Mouse (Mus musculus): ENCODE results near the gene Trim67. TPM values are rescaled to one million over a fixed set of nuclear protein-coding genes. Genes with fewer than 3 reads are reported as not detected.

Trim67 gene
- polyA plus RNA-seq, 1 experiment, result 0.51 TPM

DNA sequence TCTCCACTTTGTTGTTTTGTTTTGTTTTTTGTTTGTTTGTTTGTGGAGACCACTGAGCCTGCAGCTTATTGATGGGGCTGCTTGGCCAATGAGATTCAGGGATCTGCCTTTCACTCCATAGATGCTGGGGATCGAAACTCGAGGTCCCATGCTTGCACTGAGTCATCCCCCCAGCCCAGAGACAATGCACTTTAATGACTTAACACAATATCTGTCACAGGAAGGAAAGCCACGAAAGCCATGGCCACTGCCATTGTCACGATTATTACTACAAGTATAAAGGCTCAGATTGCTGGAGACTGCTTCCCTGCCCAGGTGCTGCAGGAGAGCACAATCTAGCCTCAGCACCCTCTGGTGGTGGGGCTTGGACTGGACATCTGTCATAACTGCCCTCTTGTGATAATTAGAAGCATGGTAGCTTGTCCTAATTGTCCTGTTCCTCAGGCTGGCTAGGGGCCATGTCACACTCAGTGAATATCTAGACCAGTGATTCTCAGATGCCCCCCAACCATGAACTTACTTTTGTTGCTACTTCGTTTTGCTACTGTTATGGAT, 17.2 kb downstream of the Trim67 start:
- H3K4me1 ChIP-seq (ENCODE audit: control insufficient read depth, insufficient read depth, low read length), result no peaks in the 10 kb centered on the region
- no peak for TF ChIP-seq POLR2A (IDR thresholded peaks at IDR 0.05; ENCODE audit: borderline replicate concordance, extremely low read depth, low read depth, low read length)
- TF ChIP-seq CTCF (IDR thresholded peaks at IDR 0.05; ENCODE audit: insufficient read depth, low read length), result peak; percentile 49
- 37% methylated on average over 5 of the region's 5 CpGs for WGBS
- H3K4me3 ChIP-seq (replicated peaks; ENCODE audit: extremely low read depth, low read depth, low read length), result no peak overlapping the region
- DNase-seq, result peak; percentile 20

DNA sequence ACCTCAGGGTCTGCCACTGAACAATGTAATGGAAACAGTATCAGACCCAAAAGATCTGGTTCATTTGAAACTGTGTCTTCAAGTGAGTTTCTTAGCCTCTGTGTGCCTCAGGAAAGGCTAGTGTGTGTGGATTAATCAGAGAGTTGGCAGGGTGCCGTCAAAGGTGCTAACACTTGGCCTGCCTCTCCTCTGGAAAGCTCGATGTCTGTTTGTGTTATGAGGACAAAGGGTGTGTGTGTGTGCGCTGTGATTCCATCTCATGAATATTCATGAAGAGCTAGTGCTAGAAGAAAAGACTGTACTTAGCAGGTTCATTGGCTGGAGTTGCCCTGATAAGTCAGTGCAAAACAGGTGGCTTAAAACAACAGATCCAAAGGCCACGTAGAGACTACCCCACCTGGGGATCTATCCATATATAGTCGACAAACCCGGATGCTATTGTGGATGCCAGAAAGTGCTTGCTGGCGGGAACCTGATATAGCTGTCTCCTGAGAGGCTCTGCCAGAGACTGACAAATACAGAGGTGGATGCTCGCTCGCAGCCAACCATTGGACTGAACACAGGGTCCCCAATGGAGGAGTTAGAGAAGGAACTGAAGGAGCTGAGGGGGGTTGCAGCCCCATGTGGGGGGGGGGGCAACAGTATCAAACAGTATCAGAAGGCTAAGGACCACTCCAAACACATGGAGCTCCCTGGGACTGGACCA, 17.9 kb downstream of the Trim67 start:
- no peak for DNase-seq
- no peak for TF ChIP-seq CTCF (IDR thresholded peaks at IDR 0.05; ENCODE audit: insufficient read depth, low read length)
- H3K4me1 ChIP-seq (ENCODE audit: control insufficient read depth, insufficient read depth, low read length), result no peaks in the 10 kb centered on the region
- 44% methylated on average over 9 of the region's 9 CpGs for WGBS
- no peak overlapping the region for H3K4me3 ChIP-seq (replicated peaks; ENCODE audit: extremely low read depth, low read depth, low read length)

DNA sequence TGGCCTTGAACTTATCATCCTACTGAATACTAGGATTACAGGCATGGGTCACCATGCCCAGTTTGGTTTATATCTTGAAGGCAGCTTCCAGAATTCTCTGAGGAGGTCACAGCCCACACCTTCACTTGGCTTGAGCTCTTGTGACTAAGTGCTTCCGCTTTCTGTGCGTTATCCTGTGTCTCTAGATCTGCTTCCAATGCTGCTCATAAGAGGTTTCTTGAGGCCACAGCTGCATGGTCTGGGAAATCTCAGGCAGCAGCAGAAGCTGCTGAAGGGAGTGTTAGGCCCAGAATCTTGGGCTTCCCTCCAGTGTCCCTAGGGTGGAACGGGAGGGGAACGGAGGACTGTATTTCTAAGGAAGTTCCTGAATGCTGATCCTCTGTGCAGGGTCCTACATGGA, 20.4 kb downstream of the Trim67 start:
- DNase-seq, result no peak
- H3K4me3 ChIP-seq (replicated peaks; ENCODE audit: extremely low read depth, low read depth, low read length), result no peak overlapping the region
- no peak for TF ChIP-seq CTCF (IDR thresholded peaks at IDR 0.05; ENCODE audit: insufficient read depth, low read length)
- no peak for TF ChIP-seq POLR2A (IDR thresholded peaks at IDR 0.05; ENCODE audit: borderline replicate concordance, extremely low read depth, low read depth, low read length)
- H3K4me1 ChIP-seq (ENCODE audit: control insufficient read depth, insufficient read depth, low read length), result no peaks in the 10 kb centered on the region
- WGBS, result 90% methylated on average over 4 of the region's 4 CpGs

- TF ChIP-seq CTCF (IDR thresholded peaks at IDR 0.05; ENCODE audit: insufficient read depth, low read length), result no peak
- Histone ChIP-seq H3K4me3 (replicated peaks; ENCODE audit: extremely low read depth, low read depth, low read length) (no peak overlapping the region), H3K4me1 (ENCODE audit: control insufficient read depth, insufficient read depth, low read length) (no peaks in the 10 kb centered on the region)
- no peak for DNase-seq
- WGBS, result 92% methylated on average over 12 of the region's 12 CpGs
These were observed 23.0 kb downstream of the Trim67 start for GRCm38 (mm10) chr8:124815870-124816269.

- Histone ChIP-seq H3K4me1 (ENCODE audit: control insufficient read depth, insufficient read depth, low read length) (no peaks in the 10 kb centered on the region), H3K4me3 (replicated peaks; ENCODE audit: extremely low read depth, low read depth, low read length) (no peak overlapping the region)
- TF ChIP-seq CTCF (IDR thresholded peaks at IDR 0.05; ENCODE audit: insufficient read depth, low read length) (no peak), POLR2A (IDR thresholded peaks at IDR 0.05; ENCODE audit: borderline replicate concordance, extremely low read depth, low read depth, low read length) (no peak)
- DNase-seq, result no peak
- WGBS, result 93% methylated on average over 11 of the region's 11 CpGs
These were observed 24.0 kb downstream of the Trim67 start for GRCm38 (mm10) chr8:124816866-124817265.

GRCm38 (mm10) chr8:124817361-124817760, 24.5 kb downstream of the Trim67 start:
- Histone ChIP-seq H3K4me1 (ENCODE audit: control insufficient read depth, insufficient read depth, low read length) (no peaks in the 10 kb centered on the region), H3K4me3 (replicated peaks; ENCODE audit: extremely low read depth, low read depth, low read length) (no peak overlapping the region)
- no peak for TF ChIP-seq POLR2A (IDR thresholded peaks at IDR 0.05; ENCODE audit: borderline replicate concordance, extremely low read depth, low read depth, low read length)
- TF ChIP-seq CTCF (IDR thresholded peaks at IDR 0.05; ENCODE audit: insufficient read depth, low read length), result no peak
- WGBS, result 74% methylated on average over 3 of the region's 3 CpGs
- DNase-seq, result no peak

DNA sequence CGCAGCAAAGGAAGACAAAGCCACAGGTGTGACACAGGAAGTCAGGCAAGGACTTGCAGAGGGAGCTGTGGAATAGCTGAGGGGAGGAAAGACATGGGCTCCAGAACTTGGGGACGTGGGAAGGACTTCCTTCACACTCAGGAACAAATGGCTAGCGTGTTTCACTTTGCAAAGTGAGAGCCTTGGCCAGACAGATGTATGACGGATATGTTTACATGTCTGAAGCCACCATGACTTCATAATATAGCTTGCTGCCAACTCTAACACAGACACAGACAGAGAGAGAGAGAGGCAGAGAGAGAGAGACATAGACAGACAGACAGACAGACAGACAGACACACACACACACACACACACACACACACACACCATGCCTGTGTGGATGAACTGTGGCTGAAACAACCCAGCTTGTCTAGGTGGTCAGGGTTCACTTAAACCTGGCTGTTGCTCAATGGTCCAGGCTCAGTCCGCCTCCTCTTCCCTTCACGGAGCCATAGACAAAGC, 26.8 kb downstream of the Trim67 start:
- TF ChIP-seq CTCF (IDR thresholded peaks at IDR 0.05; ENCODE audit: insufficient read depth, low read length), result no peak
- TF ChIP-seq POLR2A (IDR thresholded peaks at IDR 0.05; ENCODE audit: borderline replicate concordance, extremely low read depth, low read depth, low read length), result no peak
- DNase-seq, result no peak
- WGBS, result 41% methylated on average over 6 of the region's 6 CpGs
- H3K4me1 ChIP-seq (ENCODE audit: control insufficient read depth, insufficient read depth, low read length), result no peaks in the 10 kb centered on the region
- no peak overlapping the region for H3K4me3 ChIP-seq (replicated peaks; ENCODE audit: extremely low read depth, low read depth, low read length)

DNA sequence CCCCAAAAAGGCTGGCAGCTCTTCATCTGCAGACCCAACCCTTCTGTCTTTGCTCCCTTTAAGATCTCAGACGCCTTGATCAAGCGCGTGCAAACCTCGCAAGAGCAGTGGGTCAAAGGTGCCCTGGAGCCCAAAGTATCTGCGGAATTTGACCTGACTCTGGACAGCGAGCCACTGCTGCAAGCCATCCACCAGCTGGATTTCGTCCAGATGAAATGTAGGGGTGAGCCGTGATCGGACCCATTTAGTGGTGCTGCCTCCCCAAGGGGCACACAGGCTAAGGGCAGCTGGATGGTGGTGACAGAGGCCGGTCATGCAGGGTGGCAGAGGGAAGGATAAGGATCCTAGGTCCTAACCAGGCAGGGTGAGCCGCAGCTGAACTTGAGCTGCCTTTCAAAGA, 27.2 kb downstream of the Trim67 start:
- DNase-seq, result no peak
- Histone ChIP-seq H3K4me3 (replicated peaks; ENCODE audit: extremely low read depth, low read depth, low read length) (no peak overlapping the region), H3K4me1 (ENCODE audit: control insufficient read depth, insufficient read depth, low read length) (no peaks in the 10 kb centered on the region)
- TF ChIP-seq POLR2A (IDR thresholded peaks at IDR 0.05; ENCODE audit: borderline replicate concordance, extremely low read depth, low read depth, low read length) (no peak), CTCF (IDR thresholded peaks at IDR 0.05; ENCODE audit: insufficient read depth, low read length) (no peak)
- WGBS, result 31% methylated on average over 11 of the region's 11 CpGs

DNA sequence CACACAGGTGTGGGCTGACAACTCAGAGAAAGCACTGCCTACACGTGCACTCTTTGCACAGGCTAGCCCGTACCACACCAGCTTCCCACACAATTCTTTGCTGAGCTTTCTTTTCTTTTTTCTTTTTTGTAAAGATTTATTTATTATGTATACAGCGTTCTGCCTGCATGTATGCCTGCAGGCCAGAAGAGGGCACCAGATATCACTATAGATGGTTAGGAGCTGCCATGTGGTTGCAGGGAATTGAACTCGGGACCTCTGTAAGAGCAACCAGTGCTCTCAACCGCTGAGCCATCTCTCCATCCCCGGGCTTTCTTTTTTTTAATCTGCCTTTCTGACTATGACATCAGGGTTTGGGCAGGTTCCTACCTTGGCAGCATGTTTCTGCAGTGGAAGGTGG, 30.6 kb downstream of the Trim67 start:
- 73% methylated on average over 6 of the region's 6 CpGs for WGBS
- no peak for TF ChIP-seq CTCF (IDR thresholded peaks at IDR 0.05; ENCODE audit: insufficient read depth, low read length)
- TF ChIP-seq POLR2A (IDR thresholded peaks at IDR 0.05; ENCODE audit: borderline replicate concordance, extremely low read depth, low read depth, low read length), result no peak
- Histone ChIP-seq H3K4me1 (ENCODE audit: control insufficient read depth, insufficient read depth, low read length) (peaks cover 2% of the 10 kb centered on the region; the same call in 1 of the 2 replicates), H3K4me3 (replicated peaks; ENCODE audit: extremely low read depth, low read depth, low read length) (no peak overlapping the region)
- DNase-seq, result no peak

GRCm38 (mm10) chr8:124826658-124827057, 33.8 kb downstream of the Trim67 start:
- H3K4me3 ChIP-seq (replicated peaks; ENCODE audit: extremely low read depth, low read depth, low read length), result no peak overlapping the region
- DNase-seq, result peak; percentile 32
- H3K4me1 ChIP-seq (ENCODE audit: control insufficient read depth, insufficient read depth, low read length), result peaks cover 2% of the 10 kb centered on the region; the same call in 1 of the 2 replicates
- TF ChIP-seq POLR2A (IDR thresholded peaks at IDR 0.05; ENCODE audit: borderline replicate concordance, extremely low read depth, low read depth, low read length), result no peak
- no peak for TF ChIP-seq CTCF (IDR thresholded peaks at IDR 0.05; ENCODE audit: insufficient read depth, low read length)
- 28% methylated on average over 7 of the region's 7 CpGs for WGBS

Data from lung, adult 2 months (tissue).